Mouse (Mus musculus): ENCODE results near the gene Pald1.

DNA sequence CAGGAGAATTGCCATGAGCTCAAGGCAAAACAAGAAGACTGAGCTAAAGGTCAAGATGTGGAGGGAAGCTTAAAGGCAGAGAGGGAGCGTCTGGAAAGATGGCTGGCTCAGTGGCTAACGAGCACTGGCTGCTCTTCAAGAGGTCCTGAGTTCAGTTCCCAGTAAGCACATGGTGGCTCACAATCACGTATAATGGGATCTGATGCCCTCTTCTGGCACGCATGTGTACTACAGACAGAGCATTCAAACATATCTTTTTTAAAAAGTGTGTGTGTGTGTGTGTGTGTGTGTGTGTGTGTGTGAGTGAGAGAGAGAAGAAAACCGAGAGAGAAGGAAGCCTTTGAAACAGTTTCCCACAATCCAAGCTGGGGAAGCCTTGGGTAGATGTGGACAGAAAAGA, 19.1 kb upstream of the Pald1 start:
- TF ChIP-seq CTCF (IDR thresholded peaks at IDR 0.05; ENCODE audit: borderline replicate concordance, insufficient read depth, low read length), result no peak
- TF ChIP-seq POLR2A (IDR thresholded peaks at IDR 0.05; ENCODE audit: low read depth, low read length), result no peak
